Mouse (Mus musculus) E14TG2a.4 (cell line): ENCODE measurements around the gene St6galnac3.

Experiments used
- CTCF ChIP-seq: conservative IDR thresholded peaks from 2 replicates; pipeline ENCODE4 v1.5.1; 2014; ENCODE audit warnings: low read length
- NANOG ChIP-seq: IDR thresholded peaks from 2 replicates; pipeline ENCODE4 v1.6.1; 2014; ENCODE audit warnings: borderline replicate concordance, low read length, mixed read lengths
- POU5F1 ChIP-seq: IDR thresholded peaks from 2 replicates; pipeline ENCODE4 v1.6.1; 2014; ENCODE audit warnings: low read length, borderline replicate concordance

- TF ChIP-seq CTCF (no peak), POU5F1 (no peak), NANOG (no peak)
Measured at GRCm38 (mm10) chr3:153267397-153267796, 457.6 kb downstream of the St6galnac3 start.
